Mouse (Mus musculus) heart, embryonic 15.5 days (tissue): Measurements from ENCODE around the gene Onecut1. TPM values are rescaled to one million over a fixed set of nuclear protein-coding genes. Genes with fewer than 3 reads are reported as not detected.

ENCODE experiments used
- polyA plus RNA-seq: library from polyadenylated mRNA; unstranded; fragments of >200 nt; fragmentation: Nextera tagmentation; extraction: Ambion mirVana; gene quantifications from 2 replicates; pipeline ENCODE4 v1.2.1, GENCODE M21; 2015

Onecut1 gene
- polyA plus RNA-seq, 1 experiment from 2014 or later, result not detected

Other genes with a start within 250 kb of the Onecut1 start
- 11.2 and 11.4 TPM in 2 replicates for gene Fam214a, start 91.0 kb downstream of the Onecut1 start, polyA plus RNA-seq
- gene Arpp19, start 175.7 kb downstream of the Onecut1 start, polyA plus RNA-seq, result 177 and 218 TPM in 2 replicates
- 6.4 and 10.4 TPM in 2 replicates for gene Myo5a, start 209.1 kb downstream of the Onecut1 start, polyA plus RNA-seq